Mouse (Mus musculus) limb, embryonic 15.5 days (tissue): Measurements from ENCODE around the gene Zfp322a. TPM values are rescaled to one million over a fixed set of nuclear protein-coding genes. Genes with fewer than 3 reads are reported as not detected.
"Not testable (repeated sequence)": the region's sequence is repeated elsewhere in the genome, so short reads cannot be mapped to it uniquely, and the experiment has no call there.

ENCODE experiments used
- ATAC-seq: fragments of 200-750 bp; cut with Nextera tagmentation; 2 replicates; pipeline ENCODE4 v1.8.0; 2017; ENCODE audit warnings: low read depth, moderate TSS enrichment; ENCODE audit not compliant: insufficient number of reproducible peaks, low FRiP score, low TSS enrichment
- H3K27ac ChIP-seq: fragments of 300-500 bp; sonication (generic); 2 replicates; pipeline ENCODE4 v1.5.1; 2015; ENCODE audit warnings: moderate library complexity, mild to moderate bottlenecking, inconsistent platforms
- H3K27me3 ChIP-seq: fragments of 300-500 bp; sonication (generic); 2 replicates; pipeline ENCODE4 v1.6.1; 2015; ENCODE audit warnings: inconsistent platforms
- H3K36me3 ChIP-seq: fragments of 300-500 bp; sonication (generic); 2 replicates; pipeline ENCODE4 v1.6.1; 2015; ENCODE audit warnings: inconsistent platforms
- H3K4me1 ChIP-seq: fragments of 300-500 bp; sonication (generic); 2 replicates; pipeline ENCODE4 v1.6.1; 2015; ENCODE audit warnings: inconsistent platforms
- H3K4me2 ChIP-seq: fragments of 300-500 bp; sonication (generic); 2 replicates; pipeline ENCODE4 v1.6.1; 2015; ENCODE audit warnings: mild to moderate bottlenecking, inconsistent platforms
- H3K4me3 ChIP-seq: fragments of 300-500 bp; sonication (generic); 2 replicates; pipeline ENCODE4 v1.5.1; 2015; ENCODE audit warnings: mild to moderate bottlenecking, inconsistent platforms
- H3K9ac ChIP-seq: fragments of 300-500 bp; sonication (generic); 2 replicates; pipeline ENCODE4 v1.6.1; 2015; ENCODE audit warnings: inconsistent platforms
- H3K9me3 ChIP-seq: fragments of 300-500 bp; sonication (generic); 2 replicates; pipeline ENCODE4 v1.6.1; 2016; ENCODE audit warnings: inconsistent platforms
- WGBS: fragments of 180-500 bp; shearing (Covaris S2); methylation state at CpG from one replicate; pipeline ENCODE4 v1.1.7; 2015; 5-methylcytosine and 5-hydroxymethylcytosine counted together
- polyA plus RNA-seq: library from polyadenylated mRNA; unstranded; fragments of >200 nt; fragmentation: Nextera tagmentation; extraction: Ambion mirVana; gene quantifications from 2 replicates; pipeline ENCODE4 v1.2.1, GENCODE M21; 2015

The Zfp322a gene
- polyA plus RNA-seq = 42.4 and 44.2 TPM in 2 replicates

GRCm38 (mm10) chr13:23368583-23369420, at the start of gene Zfp322a:
Gene Zfp322a (minus strand): TSS chr13:23369208.
- under 1% methylated on average over 55 of the region's 55 CpGs for WGBS
- Histone ChIP-seq H3K27me3 (no peaks in the 10 kb centered on the region), H3K9me3 (no peaks in the 10 kb centered on the region), H3K4me3 (peak within 1 kb of the TSS; percentile 82), H3K9ac (peak within 1 kb of the TSS; percentile 72), H3K36me3 (peaks cover 5% of the 10 kb centered on the region; the same call in 1 of the 2 replicates), H3K27ac (peak within 1 kb of the TSS; percentile 97), H3K4me2 (peak within 1 kb of the TSS; percentile 54), H3K4me1 (peaks cover 18% of the 10 kb centered on the region)
- peak; percentile 99 for ATAC-seq

GRCm38 (mm10) chr13:23412630-23413521, 43.9 kb upstream of the Zfp322a start:
- Histone ChIP-seq H3K4me2 (peak overlapping the region; percentile 48), H3K9ac (no peak overlapping the region), H3K4me3 (peak overlapping the region; percentile 32), H3K27me3 (peaks cover 20% of the 10 kb centered on the region), H3K9me3 (no peaks in the 10 kb centered on the region), H3K36me3 (peaks cover 3% of the 10 kb centered on the region), H3K27ac (no peak overlapping the region), H3K4me1 (peaks cover 11% of the 10 kb centered on the region; the same call in 1 of the 2 replicates)
- ATAC-seq = no peak
- 3% methylated on average over 28 of the region's 28 CpGs for WGBS

GRCm38 (mm10) chr13:23412211-23412629, 43.2 kb upstream of the Zfp322a start:
- no peaks in the 10 kb centered on the region for H3K9me3 ChIP-seq
- no peak overlapping the region for H3K27ac ChIP-seq
- under 1% methylated on average over 20 of the region's 20 CpGs for WGBS
- H3K4me1 ChIP-seq = peaks cover 11% of the 10 kb centered on the region; the same call in 1 of the 2 replicates
- peak overlapping the region; percentile 48 for H3K4me2 ChIP-seq
- H3K27me3 ChIP-seq = peaks cover 20% of the 10 kb centered on the region
- H3K36me3 ChIP-seq = no peaks in the 10 kb centered on the region
- 0 out of 2 replicates have a peak overlapping the region, but pooled peaks have one; percentile 2 for H3K9ac ChIP-seq
- ATAC-seq = no peak
- H3K4me3 ChIP-seq = peak overlapping the region; percentile 32

- 0 out of 2 replicates have a peak overlapping the region, but pooled peaks have one; percentile 2 for H3K9ac ChIP-seq
- peaks cover 20% of the 10 kb centered on the region for H3K27me3 ChIP-seq
- no peak overlapping the region for H3K27ac ChIP-seq
- H3K4me2 ChIP-seq = peak overlapping the region; percentile 48
- no peaks in the 10 kb centered on the region for H3K36me3 ChIP-seq
- peak overlapping the region; percentile 32 for H3K4me3 ChIP-seq
- WGBS = 8% methylated on average over 29 of the region's 29 CpGs
- no peak for ATAC-seq
- H3K9me3 ChIP-seq = no peaks in the 10 kb centered on the region
- H3K4me1 ChIP-seq = peaks cover 11% of the 10 kb centered on the region; the same call in 1 of the 2 replicates
Measured at GRCm38 (mm10) chr13:23411311-23412210, 42.6 kb upstream of the Zfp322a start.

- no peak overlapping the region for H3K27ac ChIP-seq
- WGBS = 69% methylated on average over 9 of the region's 9 CpGs
- no peaks in the 10 kb centered on the region for H3K36me3 ChIP-seq
- no peak overlapping the region for H3K9ac ChIP-seq
- no peak overlapping the region for H3K4me2 ChIP-seq
- no peak for ATAC-seq
- no peak overlapping the region for H3K4me3 ChIP-seq
- H3K4me1 ChIP-seq = peaks cover 11% of the 10 kb centered on the region; the same call in 1 of the 2 replicates
- H3K27me3 ChIP-seq = peaks cover 20% of the 10 kb centered on the region
- no peaks in the 10 kb centered on the region for H3K9me3 ChIP-seq
Measured at GRCm38 (mm10) chr13:23410632-23411031, 41.6 kb upstream of the Zfp322a start.

- no peak overlapping the region for H3K4me2 ChIP-seq
- no peak overlapping the region for H3K4me3 ChIP-seq
- peaks cover 15% of the 10 kb centered on the region for H3K27me3 ChIP-seq
- H3K36me3 ChIP-seq = no peaks in the 10 kb centered on the region
- H3K9me3 ChIP-seq = no peaks in the 10 kb centered on the region
- 17% methylated on average over 2 of the region's 2 CpGs for WGBS
- ATAC-seq = no peak
- H3K27ac ChIP-seq = no peak overlapping the region
- no peak overlapping the region for H3K9ac ChIP-seq
- H3K4me1 ChIP-seq = peaks cover 5% of the 10 kb centered on the region; the same call in 1 of the 2 replicates
Measured at GRCm38 (mm10) chr13:23402626-23403025, 33.6 kb upstream of the Zfp322a start.

GRCm38 (mm10) chr13:23401683-23402527, 32.9 kb upstream of the Zfp322a start:
- Histone ChIP-seq H3K27ac (no peak overlapping the region), H3K36me3 (no peaks in the 10 kb centered on the region), H3K4me2 (peak overlapping the region; percentile 58), H3K9me3 (no peaks in the 10 kb centered on the region), H3K27me3 (peaks cover 19% of the 10 kb centered on the region), H3K9ac (0 out of 2 replicates have a peak overlapping the region, but pooled peaks have one; percentile 5), H3K4me3 (peak overlapping the region; percentile 34), H3K4me1 (peaks cover 5% of the 10 kb centered on the region; the same call in 1 of the 2 replicates)
- no peak for ATAC-seq
- 2% methylated on average over 19 of the region's 19 CpGs for WGBS

- Histone ChIP-seq H3K4me1 (peaks cover 9% of the 10 kb centered on the region; the same call in 1 of the 2 replicates), H3K9me3 (no peaks in the 10 kb centered on the region), H3K27ac (no peak overlapping the region), H3K36me3 (no peaks in the 10 kb centered on the region), H3K27me3 (peaks cover 26% of the 10 kb centered on the region), H3K9ac (no peak overlapping the region), H3K4me2 (peak overlapping the region; percentile 58), H3K4me3 (peak overlapping the region; percentile 34)
- WGBS = 12% methylated on average over 24 of the region's 24 CpGs
- no peak for ATAC-seq
Measured at GRCm38 (mm10) chr13:23400771-23401682, 32.0 kb upstream of the Zfp322a start.

- Histone ChIP-seq H3K4me3 (peak overlapping the region; percentile 44; the same call in 1 of the 2 replicates), H3K4me1 (peaks cover 12% of the 10 kb centered on the region), H3K27me3 (peaks cover 44% of the 10 kb centered on the region)
- not testable (repeated sequence) for H3K9me3 ChIP-seq, H3K36me3 ChIP-seq, H3K27ac ChIP-seq, H3K9ac ChIP-seq, H3K4me2 ChIP-seq, ATAC-seq
- WGBS = 11% methylated on average over 14 of the region's 14 CpGs
Measured at GRCm38 (mm10) chr13:23396913-23397312, 27.9 kb upstream of the Zfp322a start.
